Comparison of ENCODE assay signal across 32 mouse cellular contexts in the genomic region with DNA sequence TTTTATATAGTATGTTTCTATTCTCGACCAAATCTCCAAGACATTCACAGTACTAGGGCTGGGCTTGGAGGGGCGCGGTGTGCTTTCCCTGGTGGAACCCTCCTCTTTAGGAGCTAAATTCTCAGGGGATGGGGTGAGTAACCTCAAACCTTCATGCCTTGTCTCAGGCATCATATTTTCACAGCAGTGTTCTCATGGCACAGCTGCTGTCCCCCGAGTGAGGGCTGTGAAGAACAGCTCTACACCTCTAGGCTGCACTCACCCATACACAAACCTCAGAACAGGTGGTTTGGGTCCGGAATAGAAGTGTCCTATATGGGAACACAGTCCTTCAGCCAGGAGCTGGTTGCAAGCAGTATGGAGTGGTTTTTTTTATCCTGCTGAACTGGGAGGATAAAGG.
"Had no signal": no experiment of that assay in that cellular context is flagged by ENCODE, and none has a peak within 500 bp of the region (broad histone marks: within the 10 kb centered on the region; RNA-seq: fewer than 3 reads in every experiment).

No protein-coding gene starts in this region.

- H3K36me3 ChIP-seq: limb, embryonic 15.5 days; liver, embryonic 12.5 days; liver, embryonic 13.5 days; liver, embryonic 15.5 days; lung, embryonic 15.5 days; midbrain, embryonic 15.5 days had no signal

- H3K9me3 ChIP-seq: limb, embryonic 10.5 days; limb, embryonic 12.5 days; limb, embryonic 13.5 days; limb, embryonic 15.5 days; liver, embryonic 12.5 days; liver, embryonic 13.5 days; liver, embryonic 15.5 days; lung, embryonic 15.5 days; megakaryocyte, embryonic 14.5 days; midbrain, embryonic 10.5 days; midbrain, embryonic 12.5 days; midbrain, embryonic 13.5 days; midbrain, embryonic 15.5 days; neural tube, embryonic 12.5 days; neural tube, embryonic 13.5 days had no signal

- H3K27me3 ChIP-seq: limb, embryonic 12.5 days; limb, embryonic 13.5 days; limb, embryonic 15.5 days; liver, embryonic 12.5 days; liver, embryonic 13.5 days; liver, embryonic 15.5 days; lung, embryonic 15.5 days; midbrain, embryonic 12.5 days; midbrain, embryonic 13.5 days; midbrain, embryonic 15.5 days; neural tube, embryonic 12.5 days; neural tube, embryonic 13.5 days had no signal

- H3K9ac ChIP-seq: limb, embryonic 12.5 days; limb, embryonic 13.5 days; limb, embryonic 15.5 days; liver, embryonic 12.5 days; liver, embryonic 13.5 days; liver, embryonic 14.5 days; liver, embryonic 15.5 days; liver, postnatal 0 days; lung, embryonic 14.5 days; lung, embryonic 15.5 days; midbrain, embryonic 12.5 days; midbrain, embryonic 13.5 days; midbrain, embryonic 15.5 days; neural tube, embryonic 12.5 days; neural tube, embryonic 13.5 days had no signal

- H3K27ac ChIP-seq: limb, embryonic 10.5 days; limb, embryonic 12.5 days; limb, embryonic 13.5 days; limb, embryonic 15.5 days; liver, embryonic 12.5 days; liver, embryonic 13.5 days; liver, embryonic 14.5 days; liver, embryonic 15.5 days; lung, embryonic 15.5 days; macrophage; midbrain, embryonic 10.5 days; midbrain, embryonic 12.5 days; midbrain, embryonic 13.5 days; midbrain, embryonic 15.5 days; neural tube, embryonic 12.5 days; neural tube, embryonic 13.5 days had no signal

- ATAC-seq: liver, embryonic 12.5 days; liver, postnatal 0 days; lung, postnatal 0 days; midbrain, embryonic 13.5 days; midbrain, embryonic 15.5 days; midbrain, embryonic 16.5 days had no signal

- H3K4me2 ChIP-seq: limb, embryonic 12.5 days; limb, embryonic 13.5 days; limb, embryonic 15.5 days; liver, embryonic 11.5 days; liver, embryonic 12.5 days; liver, embryonic 13.5 days; liver, embryonic 15.5 days; lung, embryonic 14.5 days; lung, embryonic 15.5 days; midbrain, embryonic 11.5 days; midbrain, embryonic 12.5 days; midbrain, embryonic 13.5 days; midbrain, embryonic 15.5 days; neural tube, embryonic 12.5 days; neural tube, embryonic 13.5 days had no signal

- DNase-seq: left cerebral cortex, postnatal 4 days; liver; liver, embryonic 13.5 days; liver, postnatal 0 days; lung, adult 18-20 months; lung, adult 2 months; lung, embryonic 14.5 days; lung, postnatal 10 days; lung, postnatal 14 days; lung, postnatal 36 days; lung, postnatal 4 days; midbrain, embryonic 14.5 days had no signal

- H3K4me3 ChIP-seq: limb, embryonic 10.5 days; limb, embryonic 12.5 days; limb, embryonic 13.5 days; limb, embryonic 15.5 days; liver, embryonic 12.5 days; liver, embryonic 13.5 days; liver, embryonic 15.5 days; lung, embryonic 15.5 days; megakaryocyte, embryonic 14.5 days; midbrain, embryonic 10.5 days; midbrain, embryonic 12.5 days; midbrain, embryonic 13.5 days; midbrain, embryonic 15.5 days; neural tube, embryonic 12.5 days; neural tube, embryonic 13.5 days had no signal

- H3K4me1 ChIP-seq: liver, embryonic 12.5 days; megakaryocyte, embryonic 14.5 days had no signal
